Mouse (Mus musculus) macrophage (primary cell): ENCODE measurements around the gene Zdhhc23. TPM values are rescaled to one million over a fixed set of nuclear protein-coding genes. Genes with fewer than 3 reads are reported as not detected.

Experiments
- H3K27ac ChIP-seq: fragments of 350-480 bp; formaldehyde crosslinking; 2 replicates; pipeline ENCODE4 v1.9.0; 2021
- H3K36me3 ChIP-seq: fragments of 350-480 bp; formaldehyde crosslinking; 2 replicates; pipeline ENCODE4 v1.9.0; 2021; ENCODE audit errors: inconsistent target
- H3K4me3 ChIP-seq: fragments of 350-480 bp; formaldehyde crosslinking; 2 replicates; pipeline ENCODE4 v1.9.0; 2021; ENCODE audit errors: inconsistent target
- H3K79me2 ChIP-seq: fragments of 350-480 bp; formaldehyde crosslinking; 2 replicates; pipeline ENCODE4 v1.9.0; 2021; ENCODE audit errors: inconsistent target
- WGBS: methylation state at CpG from one replicate; pipeline ENCODE4 v1.1.7; 2026; ENCODE audit warnings: inconsistent platforms; ENCODE audit not compliant: missing documents; 5-methylcytosine and 5-hydroxymethylcytosine counted together
- polyA plus RNA-seq: library from polyadenylated mRNA; stranded (reverse); fragments of 250-400 nt; gene quantifications from 3 replicates; pipeline ENCODE4 v1.2.4, GENCODE M21; 2018; ENCODE audit warnings: inconsistent platforms

Gene Zdhhc23
- polyA plus RNA-seq, 1 experiment from 2014 or later: 0.47 TPM

DNA sequence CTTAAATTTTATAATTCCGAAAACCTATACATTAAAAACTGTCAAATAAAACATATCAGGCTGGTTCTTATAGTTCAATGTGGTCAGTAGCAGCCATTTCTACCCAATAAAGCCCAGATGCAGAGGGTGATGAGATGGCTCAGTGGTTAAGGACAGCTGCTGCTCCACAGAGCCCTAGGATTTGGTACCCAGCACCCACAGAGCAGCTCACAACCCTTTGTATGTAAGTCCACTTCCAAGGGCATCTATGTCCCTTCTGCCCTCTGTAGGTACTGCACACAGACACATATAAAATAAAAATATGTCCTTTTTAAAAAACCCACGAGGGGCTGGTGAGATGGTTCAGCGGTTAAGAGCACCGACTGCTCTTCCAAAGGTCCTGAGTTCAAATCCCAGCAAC, 6.7 kb upstream of the Zdhhc23 start:
- 97% methylated on average over 4 of the region's 4 CpGs for WGBS
- Histone ChIP-seq H3K27ac (no peak overlapping the region), H3K4me3 (no peak overlapping the region), H3K36me3 (no peaks in the 10 kb centered on the region), H3K79me2 (no peaks in the 10 kb centered on the region)

- H3K36me3 ChIP-seq: no peaks in the 10 kb centered on the region
- no peak overlapping the region; the same call in 1 of the 2 replicates for H3K4me3 ChIP-seq
- 21% methylated on average over 9 of the region's 9 CpGs for WGBS
- no peak overlapping the region for H3K27ac ChIP-seq
- H3K79me2 ChIP-seq: no peaks in the 10 kb centered on the region
These were observed 569 bp upstream of the Zdhhc23 start for GRCm38 (mm10) chr16:43980110-43980609.

DNA sequence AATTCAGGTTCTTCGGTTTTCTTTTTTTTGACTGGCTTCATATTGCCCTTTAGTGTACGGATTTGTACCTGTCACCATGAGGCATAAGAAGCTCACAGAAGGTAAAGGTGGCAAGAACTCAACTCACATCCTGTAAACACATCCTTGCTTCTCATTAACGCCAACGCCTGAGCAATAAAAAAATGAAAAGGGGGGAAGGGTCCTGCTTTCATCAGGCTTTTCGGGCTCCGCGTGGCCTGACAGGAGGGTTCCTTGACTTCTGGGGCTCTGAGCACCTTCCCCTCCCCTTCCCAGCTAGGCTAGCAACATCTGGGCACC, 622 bp downstream of the Zdhhc23 start:
- H3K27ac ChIP-seq: no peak overlapping the region
- WGBS: 38% methylated on average over 7 of the region's 7 CpGs
- no peaks in the 10 kb centered on the region for H3K36me3 ChIP-seq
- no peaks in the 10 kb centered on the region for H3K79me2 ChIP-seq
- H3K4me3 ChIP-seq: no peak overlapping the region

- no peak overlapping the region for H3K4me3 ChIP-seq
- H3K36me3 ChIP-seq: no peaks in the 10 kb centered on the region
- no peaks in the 10 kb centered on the region for H3K79me2 ChIP-seq
- WGBS: 91% methylated on average over 19 of the region's 22 CpGs
- H3K27ac ChIP-seq: no peak overlapping the region
These were observed 5.9 kb downstream of the Zdhhc23 start for GRCm38 (mm10) chr16:43973606-43974220.

- Histone ChIP-seq H3K4me3 (no peak overlapping the region), H3K27ac (no peak overlapping the region), H3K79me2 (no peaks in the 10 kb centered on the region), H3K36me3 (no peaks in the 10 kb centered on the region)
- 88% methylated on average over 10 of the region's 11 CpGs for WGBS
These were observed 6.4 kb downstream of the Zdhhc23 start for GRCm38 (mm10) chr16:43973147-43973546.

DNA sequence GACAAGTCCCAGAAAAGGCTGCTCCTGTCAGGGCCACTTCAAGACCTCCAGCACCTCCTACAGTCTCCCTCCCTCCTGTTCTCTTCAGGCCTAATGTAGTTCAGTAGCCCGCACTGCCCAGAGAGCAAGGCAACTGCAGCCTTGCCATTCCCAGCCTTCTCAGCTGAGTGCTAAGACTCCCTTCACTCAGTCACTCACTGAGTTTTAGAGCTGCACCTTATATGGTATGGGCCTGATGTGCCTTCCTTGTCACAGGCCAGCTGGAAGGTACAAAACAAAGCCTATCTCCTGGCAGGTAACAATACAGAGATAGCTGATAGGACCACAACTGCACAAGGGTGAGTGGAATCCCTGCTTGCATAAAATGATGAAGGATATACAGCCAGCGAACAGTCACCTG, 7.2 kb downstream of the Zdhhc23 start:
- 94% methylated on average over 2 of the region's 2 CpGs for WGBS
- no peaks in the 10 kb centered on the region for H3K79me2 ChIP-seq
- H3K36me3 ChIP-seq: no peaks in the 10 kb centered on the region
- no peak overlapping the region for H3K27ac ChIP-seq
- H3K4me3 ChIP-seq: no peak overlapping the region

DNA sequence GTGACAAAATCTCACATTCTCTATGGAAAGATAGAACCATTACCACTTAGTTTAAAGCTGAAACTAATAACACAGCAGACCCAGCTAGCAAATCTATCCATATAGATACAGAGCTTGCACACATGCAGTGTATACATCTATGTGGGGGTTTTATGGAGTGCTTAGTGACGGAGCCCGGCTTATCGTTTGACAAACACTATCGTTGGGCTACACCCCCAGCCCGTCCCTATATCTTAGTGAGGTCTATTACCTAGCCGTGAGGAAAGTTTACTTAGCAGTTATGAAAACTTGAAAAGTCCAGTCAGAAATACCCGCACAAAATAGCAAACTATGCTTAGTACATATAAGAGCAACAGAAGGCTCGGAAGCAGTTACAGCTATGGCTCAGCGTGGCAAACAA, 7.8 kb downstream of the Zdhhc23 start:
- no peaks in the 10 kb centered on the region for H3K79me2 ChIP-seq
- WGBS: 99% methylated on average over 9 of the region's 9 CpGs
- no peak overlapping the region for H3K4me3 ChIP-seq
- no peak overlapping the region for H3K27ac ChIP-seq
- no peaks in the 10 kb centered on the region for H3K36me3 ChIP-seq

- 93% methylated on average over 11 of the region's 11 CpGs for WGBS
- no peak overlapping the region for H3K4me3 ChIP-seq
- H3K36me3 ChIP-seq: no peaks in the 10 kb centered on the region
- H3K27ac ChIP-seq: no peak overlapping the region
- H3K79me2 ChIP-seq: no peaks in the 10 kb centered on the region
These were observed 8.4 kb downstream of the Zdhhc23 start for GRCm38 (mm10) chr16:43971189-43971588.

GRCm38 (mm10) chr16:43970426-43970825, 9.2 kb downstream of the Zdhhc23 start:
- no peak overlapping the region for H3K27ac ChIP-seq
- 36% methylated on average over 3 of the region's 3 CpGs for WGBS
- H3K79me2 ChIP-seq: no peaks in the 10 kb centered on the region
- no peak overlapping the region for H3K4me3 ChIP-seq
- H3K36me3 ChIP-seq: no peaks in the 10 kb centered on the region

- H3K4me3 ChIP-seq: no peak overlapping the region
- H3K36me3 ChIP-seq: no peaks in the 10 kb centered on the region
- peak overlapping the region; percentile 21; the same call in 1 of the 2 replicates for H3K27ac ChIP-seq
- 59% methylated on average over 12 of the region's 13 CpGs for WGBS
- H3K79me2 ChIP-seq: no peaks in the 10 kb centered on the region
These were observed 13.7 kb downstream of the Zdhhc23 start for GRCm38 (mm10) chr16:43965781-43966389.

DNA sequence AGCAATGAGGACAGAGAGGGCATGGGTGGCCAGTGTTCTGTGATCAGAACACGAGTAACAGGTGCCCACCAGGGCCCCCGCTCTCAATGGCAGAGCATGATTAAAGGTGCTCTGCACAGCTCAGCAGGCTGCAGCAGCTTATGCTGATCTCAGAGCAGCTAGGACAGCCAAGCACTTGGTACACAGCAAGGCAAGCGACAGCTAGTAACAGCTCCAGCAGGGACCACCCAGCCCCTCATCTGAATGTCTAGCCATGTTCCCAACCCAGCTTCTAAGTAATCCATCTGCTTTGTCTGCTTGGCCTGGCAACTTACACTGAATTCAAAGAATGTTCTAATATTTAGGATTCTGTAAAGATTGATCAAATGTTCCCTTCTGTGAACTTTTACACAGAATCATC, 15.8 kb downstream of the Zdhhc23 start:
- 83% methylated on average over 3 of the region's 3 CpGs for WGBS
- H3K36me3 ChIP-seq: no peaks in the 10 kb centered on the region
- no peaks in the 10 kb centered on the region for H3K79me2 ChIP-seq
- H3K27ac ChIP-seq: no peak overlapping the region
- no peak overlapping the region for H3K4me3 ChIP-seq

DNA sequence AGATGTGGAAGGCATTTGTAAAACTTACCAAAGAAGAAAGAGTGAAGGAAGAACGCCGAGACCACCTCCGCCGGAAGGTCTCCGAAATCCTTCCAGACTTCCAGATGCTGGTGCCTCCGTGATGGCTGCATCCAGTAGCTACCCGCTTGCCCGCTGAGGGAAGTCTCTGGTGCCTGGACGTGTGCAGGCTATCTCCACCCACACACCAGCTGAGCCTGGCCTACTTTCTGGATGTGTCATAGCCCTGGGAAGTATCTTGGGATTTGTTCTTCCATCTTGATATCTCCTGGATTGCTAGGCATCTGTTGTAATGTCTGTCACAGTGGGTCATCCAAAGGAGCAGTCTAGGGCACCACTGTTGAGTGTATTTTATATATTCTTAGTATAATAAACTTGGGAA, 16.3 kb downstream of the Zdhhc23 start:
- H3K79me2 ChIP-seq: no peaks in the 10 kb centered on the region
- no peak overlapping the region for H3K27ac ChIP-seq
- H3K36me3 ChIP-seq: no peaks in the 10 kb centered on the region; the same call in 1 of the 2 replicates
- 88% methylated on average over 9 of the region's 9 CpGs for WGBS
- H3K4me3 ChIP-seq: no peak overlapping the region

DNA sequence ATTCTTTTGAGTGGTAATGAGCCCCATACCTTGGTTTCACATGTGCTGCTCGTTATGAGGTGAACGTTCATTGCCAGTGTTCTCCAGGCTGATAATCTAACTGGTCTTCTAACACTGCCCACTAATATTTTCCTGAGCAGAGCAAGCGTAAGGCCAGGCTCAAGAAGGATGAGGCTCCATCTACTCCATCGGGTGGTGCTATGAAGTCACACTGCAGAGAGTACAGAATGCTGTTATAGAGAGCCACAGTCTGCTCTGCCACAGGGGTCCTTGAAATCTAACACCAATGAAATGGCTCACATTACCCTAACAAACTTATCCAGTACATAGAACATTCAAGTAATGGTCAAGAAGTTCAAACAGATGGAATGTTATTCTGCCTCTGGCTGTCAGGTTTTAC, 21.6 kb downstream of the Zdhhc23 start:
- Histone ChIP-seq H3K27ac (no peak overlapping the region), H3K4me3 (no peak overlapping the region), H3K79me2 (no peaks in the 10 kb centered on the region), H3K36me3 (no peaks in the 10 kb centered on the region; the same call in 1 of the 2 replicates)
- 96% methylated on average over 4 of the region's 4 CpGs for WGBS

DNA sequence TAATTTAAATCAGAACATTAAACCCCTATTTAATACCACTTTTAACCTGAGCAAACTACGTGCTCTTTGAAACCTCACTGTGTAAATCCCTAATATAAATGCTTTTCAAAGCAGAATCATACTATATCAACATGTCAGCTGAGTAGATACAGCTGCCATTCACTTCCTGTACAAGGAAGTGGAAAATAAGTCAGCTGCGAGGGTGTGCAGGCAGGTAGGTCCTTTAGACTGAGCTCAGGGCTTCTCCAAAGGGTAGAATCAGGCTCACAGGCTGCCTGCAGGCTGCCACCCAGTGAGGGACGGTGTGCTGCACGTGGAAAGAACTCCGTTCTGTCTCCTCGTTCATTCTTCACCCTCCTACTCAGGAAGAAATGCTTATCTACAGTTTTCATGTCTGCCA, 24.7 kb downstream of the Zdhhc23 start:
- H3K36me3 ChIP-seq: no peaks in the 10 kb centered on the region; the same call in 1 of the 2 replicates
- 65% methylated on average over 6 of the region's 6 CpGs for WGBS
- H3K4me3 ChIP-seq: no peak overlapping the region
- no peak overlapping the region for H3K27ac ChIP-seq
- H3K79me2 ChIP-seq: no peaks in the 10 kb centered on the region

DNA sequence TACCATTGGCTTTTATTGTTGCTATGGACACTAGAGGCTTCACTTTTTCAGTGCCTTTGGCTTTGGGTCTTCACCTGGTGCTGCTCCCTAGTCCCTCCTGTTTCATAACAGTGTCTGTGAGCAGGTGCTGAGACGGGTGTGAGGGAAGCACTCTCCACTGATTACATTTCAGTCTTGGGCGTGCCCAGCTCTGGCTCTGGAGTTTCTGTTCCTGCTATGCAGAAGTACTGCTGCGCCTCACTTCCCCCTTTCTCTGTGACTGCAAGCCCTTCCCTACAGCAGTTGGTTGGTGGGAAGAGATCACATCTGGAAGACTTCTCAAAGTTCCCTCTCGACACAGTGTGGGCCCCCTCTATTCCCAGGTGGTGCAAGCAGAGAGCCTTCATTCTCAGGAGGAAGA, 28.0 kb downstream of the Zdhhc23 start:
- no peak overlapping the region for H3K4me3 ChIP-seq
- 0% methylated on average over 4 of the region's 4 CpGs for WGBS
- H3K36me3 ChIP-seq: no peaks in the 10 kb centered on the region
- no peaks in the 10 kb centered on the region for H3K79me2 ChIP-seq
- no peak overlapping the region for H3K27ac ChIP-seq

- 78% methylated on average over 3 of the region's 3 CpGs for WGBS
- no peak overlapping the region for H3K4me3 ChIP-seq
- H3K36me3 ChIP-seq: no peaks in the 10 kb centered on the region
- H3K27ac ChIP-seq: no peak overlapping the region
- H3K79me2 ChIP-seq: no peaks in the 10 kb centered on the region
These were observed 33.7 kb downstream of the Zdhhc23 start for GRCm38 (mm10) chr16:43945869-43946268.
